Mouse (Mus musculus) kidney, adult 2 months (tissue): ENCODE results near the gene Gm21987.

Experiments used
- CTCF ChIP-seq: fragments of 200-500 bp; conservative IDR thresholded peaks from 2 replicates; pipeline ENCODE4 v1.5.1; 2011; ENCODE audit warnings: low read depth, mild to moderate bottlenecking, control low read depth, low read length, moderate library complexity, mixed read lengths; ENCODE audit not compliant: insufficient read depth, insufficient read length
- POLR2A ChIP-seq: fragments of 200-500 bp; IDR thresholded peaks from one replicate; pipeline ENCODE4 v1.6.1; 2011; ENCODE audit warnings: low read depth, low read length, control low read depth

DNA sequence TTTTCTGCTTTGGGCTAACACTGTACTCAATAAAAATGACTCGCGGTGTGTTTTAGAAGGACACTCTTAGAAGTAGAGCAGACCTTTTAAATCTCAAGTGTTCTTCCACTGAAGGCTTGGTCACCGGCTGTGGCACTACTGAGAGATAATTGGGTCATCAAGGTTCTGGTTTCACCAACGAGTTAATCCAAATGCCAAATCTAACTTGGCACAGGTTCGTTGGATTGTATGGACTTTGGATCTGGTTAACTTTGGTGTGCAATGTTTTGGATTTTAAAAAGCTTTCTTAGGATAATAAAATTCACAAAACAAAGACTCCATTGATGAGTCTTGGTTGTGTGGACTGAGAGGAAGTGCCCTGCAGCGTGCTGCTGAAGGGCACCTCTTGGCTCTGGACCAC, 48.4 kb upstream of the Gm21987 start:
- TF ChIP-seq CTCF (no peak), POLR2A (no peak)
